Mouse (Mus musculus): ENCODE measurements around the gene Terf2ip.

GRCm38 (mm10) chr8:111968541-111968940 is 42.7 kb upstream of the Terf2ip start:
- TF ChIP-seq CTCF (IDR thresholded peaks at IDR 0.05; ENCODE audit: borderline replicate concordance, control insufficient read depth, extremely low read depth, insufficient read depth, low read length, poor library complexity), result no peak
- no peak for TF ChIP-seq POLR2A (IDR thresholded peaks at IDR 0.05; ENCODE audit: control insufficient read depth, extremely low read depth, insufficient read depth, low read length, poor library complexity)

Data from thymus, adult 2 months (tissue).